Mouse (Mus musculus): ENCODE measurements at regions not wholly inside any gene's neighbourhood (a gene's known extent, or its start where the extent isn't known, plus 50 kb on each side); places are given as distances from the start of the nearest gene placed in this dataset.
"Not testable (repeated sequence)": the region's sequence is repeated elsewhere in the genome, so short reads cannot be mapped to it uniquely, and the experiment has no call there.

GRCm38 (mm10) chr4:89621260-89621659 is 58.0 kb upstream of the Dmrta1 start:
- DNase-seq = no peak

GRCm38 (mm10) chr4:89604721-89605120 is 74.5 kb upstream of the Dmrta1 start:
- DNase-seq = no peak

- no peak for DNase-seq
Measured at GRCm38 (mm10) chr4:89575529-89575928, 103.7 kb upstream of the Dmrta1 start.

- DNase-seq = no peak
Measured at GRCm38 (mm10) chr4:89554711-89555466, 124.3 kb upstream of the Dmrta1 start.

- DNase-seq = no peak
Measured at GRCm38 (mm10) chr4:89552556-89552955, 126.7 kb upstream of the Dmrta1 start.

- no peak for DNase-seq
Measured at GRCm38 (mm10) chr4:89550515-89550914, 128.7 kb upstream of the Dmrta1 start.

- DNase-seq = peak; percentile 13
Measured at GRCm38 (mm10) chr4:89532462-89532861, 146.8 kb upstream of the Dmrta1 start.

GRCm38 (mm10) chr4:89530050-89530911 is 149.0 kb upstream of the Dmrta1 start:
- DNase-seq = no peak

GRCm38 (mm10) chr4:89527966-89528365 is 151.3 kb upstream of the Dmrta1 start:
- no peak for DNase-seq

- no peak for DNase-seq
Measured at GRCm38 (mm10) chr4:89527326-89527725, 151.9 kb upstream of the Dmrta1 start.

- not testable (repeated sequence) for DNase-seq
Measured at GRCm38 (mm10) chr4:89525525-89525924, 153.7 kb upstream of the Dmrta1 start.

- peak; percentile 33 for DNase-seq
Measured at GRCm38 (mm10) chr4:89524260-89525200, 154.7 kb upstream of the Dmrta1 start.

- DNase-seq = no peak
Measured at GRCm38 (mm10) chr4:89523423-89524259, 155.6 kb upstream of the Dmrta1 start.

- DNase-seq = no peak
Measured at GRCm38 (mm10) chr4:89518027-89518426, 161.2 kb upstream of the Dmrta1 start.

GRCm38 (mm10) chr4:89515823-89516411 is 163.3 kb upstream of the Dmrta1 start:
- no peak for DNase-seq

GRCm38 (mm10) chr4:89514981-89515380 is 164.3 kb upstream of the Dmrta1 start:
- no peak for DNase-seq

GRCm38 (mm10) chr4:89510593-89510992 is 168.6 kb upstream of the Dmrta1 start:
- no peak for DNase-seq

- DNase-seq = no peak
Measured at GRCm38 (mm10) chr4:89509655-89510391, 169.4 kb upstream of the Dmrta1 start.

GRCm38 (mm10) chr4:89508103-89508763 is 171.0 kb upstream of the Dmrta1 start:
- DNase-seq = no peak

- DNase-seq = no peak
Measured at GRCm38 (mm10) chr4:89505368-89505819, 173.8 kb upstream of the Dmrta1 start.
